Mouse (Mus musculus) hindbrain, embryonic 16.5 days (tissue): Measurements from ENCODE around the gene Tsnaxip1. TPM values are rescaled to one million over a fixed set of nuclear protein-coding genes. Genes with fewer than 3 reads are reported as not detected.

Source experiments
- ATAC-seq: fragments of 200-750 bp; cut with Nextera tagmentation; 2 replicates; pipeline ENCODE4 v1.8.0; 2017; ENCODE audit warnings: moderate TSS enrichment, moderate library complexity
- H3K27ac ChIP-seq: fragments of 300-500 bp; sonication (generic); 2 replicates; pipeline ENCODE4 v1.5.1; 2014; ENCODE audit warnings: low read depth, mild to moderate bottlenecking, control low read depth, low read length, moderate library complexity
- H3K27me3 ChIP-seq: fragments of 300-500 bp; sonication (generic); replicated peaks from 2 replicates; pipeline ENCODE4 v1.6.1; 2014; ENCODE audit warnings: low read length; ENCODE audit not compliant: control insufficient read depth, insufficient read depth
- H3K36me3 ChIP-seq: fragments of 300-500 bp; sonication (generic); 2 replicates; pipeline ENCODE4 v1.6.1; 2014; ENCODE audit warnings: mild to moderate bottlenecking, low read length, moderate library complexity, mixed read lengths; ENCODE audit not compliant: control insufficient read depth, insufficient read depth
- H3K4me1 ChIP-seq: fragments of 300-500 bp; sonication (generic); 2 replicates; pipeline ENCODE4 v1.6.1; 2014; ENCODE audit warnings: low read depth, low read length; ENCODE audit not compliant: control insufficient read depth, insufficient read depth
- H3K4me2 ChIP-seq: fragments of 300-500 bp; sonication (generic); 2 replicates; pipeline ENCODE4 v1.6.1; 2014; ENCODE audit warnings: mild to moderate bottlenecking, low read length, control low read depth, moderate library complexity
- H3K4me3 ChIP-seq: fragments of 300-500 bp; sonication (generic); 2 replicates; pipeline ENCODE4 v1.5.1; 2014; ENCODE audit warnings: mild to moderate bottlenecking, low read length, control low read depth, moderate library complexity
- H3K9ac ChIP-seq: fragments of 300-500 bp; sonication (generic); 2 replicates; pipeline ENCODE4 v1.6.1; 2014; ENCODE audit warnings: low read depth, mild to moderate bottlenecking, control low read depth, low read length, moderate library complexity
- H3K9me3 ChIP-seq: fragments of 300-500 bp; sonication (generic); 2 replicates; pipeline ENCODE4 v1.6.1; 2014; ENCODE audit warnings: mild to moderate bottlenecking, low read length, moderate library complexity; ENCODE audit not compliant: control insufficient read depth
- WGBS: fragments of 180-500 bp; shearing (Covaris S2); extraction: QIAGEN DNeasy Blood & Tissue Kit; methylation state at CpG from one replicate; pipeline ENCODE4 v1.1.7; 2014; 5-methylcytosine and 5-hydroxymethylcytosine counted together
- polyA plus RNA-seq: library from polyadenylated mRNA; unstranded; fragments of >200 nt; fragmentation: Nextera tagmentation; extraction: Ambion mirVana; gene quantifications from 2 replicates; pipeline ENCODE4 v1.2.1, GENCODE M21; 2015

Tsnaxip1 gene
- polyA plus RNA-seq, 1 experiment from 2014 or later: 0.86 TPM

DNA sequence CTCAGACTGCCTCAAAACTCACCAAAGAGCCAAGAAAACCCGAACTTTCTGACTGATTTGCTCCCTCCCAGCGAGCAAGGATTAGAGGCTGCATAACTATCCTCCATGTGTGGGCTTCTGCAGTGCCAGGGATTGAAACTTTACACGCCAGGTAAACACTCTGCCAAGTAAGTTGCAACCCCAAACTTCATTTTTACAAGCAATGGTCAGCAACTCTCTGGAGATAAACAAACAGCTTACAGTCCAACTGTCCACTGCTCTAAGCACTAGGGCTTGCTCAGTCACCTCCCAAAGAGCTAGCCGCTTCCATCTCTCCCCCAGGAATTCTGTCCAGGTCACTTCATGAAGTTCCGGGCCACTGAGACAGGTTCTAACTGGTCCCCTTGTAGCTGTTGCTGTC lies 29.1 kb upstream of the Tsnaxip1 start:
- WGBS: 95% methylated on average over 5 of the region's 5 CpGs
- H3K27ac ChIP-seq: no peak overlapping the region
- H3K9me3 ChIP-seq: no peaks in the 10 kb centered on the region
- H3K9ac ChIP-seq: no peak overlapping the region
- H3K4me3 ChIP-seq: no peak overlapping the region
- H3K4me2 ChIP-seq: no peak overlapping the region
- H3K27me3 ChIP-seq: no peaks in the 10 kb centered on the region
- peaks cover 9% of the 10 kb centered on the region; the same call in 1 of the 2 replicates for H3K4me1 ChIP-seq
- H3K36me3 ChIP-seq: no peaks in the 10 kb centered on the region
- ATAC-seq: no peak

DNA sequence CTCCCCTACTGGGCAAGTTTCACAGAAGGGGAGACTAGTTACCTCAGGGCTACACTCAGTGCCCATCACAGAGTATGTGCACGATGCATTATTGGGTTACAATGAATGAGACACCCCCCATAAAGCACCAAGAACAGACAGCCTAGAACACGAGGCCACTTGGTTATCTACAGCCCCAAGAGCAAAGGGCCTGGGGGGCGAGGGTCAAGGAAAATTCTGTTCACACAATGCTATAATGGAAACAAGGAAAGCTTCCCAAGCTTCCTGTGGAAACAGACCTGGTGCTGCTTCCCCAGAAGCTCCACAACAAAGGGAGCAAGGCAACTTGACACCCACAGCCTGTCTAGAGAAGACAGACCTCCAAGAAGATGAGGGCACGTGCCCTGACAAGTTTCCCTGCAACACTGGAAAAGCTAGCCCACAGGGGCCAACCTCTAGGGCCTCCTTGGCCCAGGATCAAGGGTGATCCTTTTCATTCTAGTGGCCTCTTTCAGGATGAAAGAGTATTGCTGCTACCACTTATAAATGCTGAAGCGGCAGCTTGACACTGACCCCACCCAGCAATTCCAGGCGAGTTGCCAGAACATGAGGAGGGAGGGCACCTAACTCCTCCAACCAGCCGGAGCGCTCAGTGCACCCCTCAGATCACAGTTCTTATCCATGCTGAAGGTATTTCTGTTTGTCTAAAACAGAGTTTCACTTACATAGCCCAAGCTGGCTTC lies 28.3 kb upstream of the Tsnaxip1 start:
- Histone ChIP-seq H3K27me3 (no peaks in the 10 kb centered on the region), H3K36me3 (no peaks in the 10 kb centered on the region), H3K9me3 (no peaks in the 10 kb centered on the region), H3K4me2 (no peak overlapping the region), H3K4me1 (peaks cover 9% of the 10 kb centered on the region; the same call in 1 of the 2 replicates), H3K9ac (no peak overlapping the region), H3K4me3 (no peak overlapping the region), H3K27ac (no peak overlapping the region)
- 49% methylated on average over 8 of the region's 8 CpGs for WGBS
- peak; percentile 58 for ATAC-seq

DNA sequence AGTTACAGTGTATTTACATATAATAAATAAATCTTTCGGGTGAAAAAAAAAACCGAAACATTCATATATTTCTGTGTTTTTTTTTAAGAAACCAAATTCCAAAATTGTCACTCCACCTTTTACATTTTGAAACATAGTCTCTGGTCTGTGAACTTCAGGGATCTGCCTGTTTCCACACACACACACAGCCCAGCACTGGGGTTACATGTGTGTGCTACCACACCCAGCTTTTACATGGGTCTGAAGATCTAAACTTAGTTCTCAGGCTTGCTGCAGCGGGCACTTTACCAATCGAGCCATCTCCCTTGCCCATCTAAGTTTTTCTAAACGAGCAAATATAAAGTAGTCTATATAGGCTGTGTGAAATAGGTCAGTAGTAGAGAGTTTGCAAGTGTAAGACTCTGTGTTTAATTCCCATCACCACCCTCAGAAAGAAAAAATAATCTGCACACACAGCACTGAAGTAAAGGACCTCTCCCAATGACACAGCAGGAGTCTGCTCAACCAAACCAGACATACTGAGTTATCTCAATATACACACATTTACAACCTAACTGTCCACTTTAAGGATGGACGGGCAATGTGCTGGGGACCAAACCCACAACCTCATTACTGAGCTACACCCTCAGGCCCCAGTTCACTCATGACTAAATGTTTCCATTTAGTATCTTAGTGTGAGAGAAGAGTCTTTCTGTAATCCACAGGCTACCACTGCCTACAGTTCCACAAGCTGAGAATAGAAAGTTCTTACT lies 26.2 kb upstream of the Tsnaxip1 start:
- Histone ChIP-seq H3K4me2 (no peak overlapping the region), H3K36me3 (no peaks in the 10 kb centered on the region; the same call in 1 of the 2 replicates), H3K4me1 (peaks cover 9% of the 10 kb centered on the region; the same call in 1 of the 2 replicates), H3K9ac (no peak overlapping the region), H3K27ac (no peak overlapping the region), H3K4me3 (no peak overlapping the region), H3K9me3 (no peaks in the 10 kb centered on the region), H3K27me3 (no peaks in the 10 kb centered on the region)
- 93% methylated on average over 6 of the region's 6 CpGs for WGBS
- no peak for ATAC-seq

DNA sequence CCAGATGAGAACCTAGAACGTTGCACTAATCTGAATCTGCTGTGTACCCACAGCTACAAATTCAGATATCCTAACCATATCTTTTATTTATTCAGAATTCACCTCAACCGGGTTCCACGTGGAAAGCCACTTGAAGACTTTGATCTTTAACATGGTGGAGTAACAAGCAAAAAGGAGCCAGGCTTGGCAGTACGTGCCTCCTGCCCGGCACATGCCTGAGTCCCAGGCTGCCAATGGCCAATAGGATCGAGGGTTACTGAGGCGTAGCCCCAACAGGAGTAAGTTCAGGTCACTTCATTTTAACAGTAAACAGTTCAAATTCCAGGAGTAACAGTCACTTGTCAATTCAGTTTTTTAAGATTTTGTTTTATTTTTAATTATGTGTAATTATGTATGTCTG lies 22.7 kb upstream of the Tsnaxip1 start:
- Histone ChIP-seq H3K27me3 (no peaks in the 10 kb centered on the region), H3K9ac (no peak overlapping the region), H3K27ac (no peak overlapping the region), H3K36me3 (no peaks in the 10 kb centered on the region; the same call in 1 of the 2 replicates), H3K4me2 (no peak overlapping the region), H3K4me3 (no peak overlapping the region), H3K4me1 (no peaks in the 10 kb centered on the region), H3K9me3 (no peaks in the 10 kb centered on the region)
- 93% methylated on average over 7 of the region's 7 CpGs for WGBS
- no peak for ATAC-seq

DNA sequence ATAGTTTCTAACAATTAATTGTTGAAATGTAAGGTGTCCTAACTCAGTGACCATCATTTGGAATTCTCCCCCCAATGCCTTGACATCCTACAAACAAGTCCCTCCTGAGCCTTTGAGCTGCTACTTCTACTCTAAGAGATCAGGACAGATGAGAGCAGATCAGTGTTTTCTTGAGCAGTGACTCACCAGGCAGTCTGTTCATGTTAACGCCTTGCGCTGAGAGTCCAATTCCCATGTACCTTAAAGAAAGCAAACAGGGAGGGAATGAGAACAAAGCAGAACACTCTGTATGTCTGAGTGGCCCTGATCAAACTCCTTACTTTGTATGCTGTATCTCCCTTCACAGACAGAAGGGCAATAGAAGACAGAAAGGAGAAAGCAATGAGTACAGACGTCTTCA lies 22.2 kb upstream of the Tsnaxip1 start:
- H3K9ac ChIP-seq: no peak overlapping the region

DNA sequence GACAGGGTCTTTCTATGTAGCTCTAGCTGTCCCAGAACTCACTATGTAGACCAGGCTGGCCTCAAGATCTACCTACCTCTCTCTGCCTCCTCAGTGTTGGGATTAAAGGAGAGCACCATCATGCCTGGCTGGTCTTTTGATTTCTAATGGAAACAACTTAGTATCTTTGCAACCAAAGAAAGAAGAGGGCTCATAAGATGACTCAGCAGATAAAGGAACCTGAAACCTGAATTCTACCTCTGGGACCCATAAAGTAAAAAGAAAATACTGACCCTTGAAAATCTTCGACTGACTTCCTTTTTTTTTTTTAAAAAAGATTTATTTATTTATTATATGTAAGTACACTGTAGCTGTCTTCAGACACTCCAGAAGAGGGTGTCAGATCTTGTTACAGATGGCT lies 21.6 kb upstream of the Tsnaxip1 start:
- H3K4me3 ChIP-seq: no peak overlapping the region
- WGBS: 87% methylated on average over 1 of the region's 1 CpGs
- ATAC-seq: no peak
- H3K4me2 ChIP-seq: no peak overlapping the region
- H3K36me3 ChIP-seq: no peaks in the 10 kb centered on the region; the same call in 1 of the 2 replicates
- H3K27ac ChIP-seq: no peak overlapping the region
- H3K9me3 ChIP-seq: no peaks in the 10 kb centered on the region
- no peak overlapping the region for H3K9ac ChIP-seq
- H3K4me1 ChIP-seq: no peaks in the 10 kb centered on the region; the same call in 1 of the 2 replicates
- H3K27me3 ChIP-seq: no peaks in the 10 kb centered on the region

More for the DNA sequence above, 22.2 kb upstream of the Tsnaxip1 start:
- Histone ChIP-seq H3K4me1 (no peaks in the 10 kb centered on the region), H3K36me3 (no peaks in the 10 kb centered on the region; the same call in 1 of the 2 replicates), H3K9me3 (no peaks in the 10 kb centered on the region), H3K4me2 (no peak overlapping the region), H3K27ac (no peak overlapping the region), H3K4me3 (no peak overlapping the region), H3K27me3 (no peaks in the 10 kb centered on the region)
- no peak for ATAC-seq
- WGBS: 70% methylated on average over 3 of the region's 3 CpGs

DNA sequence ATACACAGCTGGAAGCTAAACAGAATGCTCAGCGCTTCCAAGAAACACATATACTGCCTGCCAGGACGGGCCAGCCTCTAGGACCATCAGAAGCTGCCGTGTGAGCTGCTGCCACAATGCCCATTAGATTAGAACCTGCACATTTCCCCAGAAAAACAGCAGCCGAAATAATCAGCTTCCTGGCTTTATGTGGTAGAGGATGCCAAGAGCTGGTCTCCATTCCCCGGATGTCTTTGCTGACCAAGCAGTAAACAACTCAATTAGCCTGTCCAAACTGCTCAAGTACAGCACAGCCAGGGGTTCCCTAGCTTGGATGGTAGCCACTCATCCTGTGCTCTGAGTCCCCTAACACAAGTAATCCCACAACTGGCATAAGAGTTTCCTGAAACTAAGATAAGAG lies 19.8 kb upstream of the Tsnaxip1 start:
- Histone ChIP-seq H3K36me3 (no peaks in the 10 kb centered on the region; the same call in 1 of the 2 replicates), H3K9ac (no peak overlapping the region), H3K27ac (no peak overlapping the region), H3K4me2 (no peak overlapping the region), H3K4me1 (no peaks in the 10 kb centered on the region; the same call in 1 of the 2 replicates), H3K27me3 (no peaks in the 10 kb centered on the region), H3K9me3 (no peaks in the 10 kb centered on the region), H3K4me3 (no peak overlapping the region)
- 76% methylated on average over 5 of the region's 5 CpGs for WGBS
- no peak for ATAC-seq

DNA sequence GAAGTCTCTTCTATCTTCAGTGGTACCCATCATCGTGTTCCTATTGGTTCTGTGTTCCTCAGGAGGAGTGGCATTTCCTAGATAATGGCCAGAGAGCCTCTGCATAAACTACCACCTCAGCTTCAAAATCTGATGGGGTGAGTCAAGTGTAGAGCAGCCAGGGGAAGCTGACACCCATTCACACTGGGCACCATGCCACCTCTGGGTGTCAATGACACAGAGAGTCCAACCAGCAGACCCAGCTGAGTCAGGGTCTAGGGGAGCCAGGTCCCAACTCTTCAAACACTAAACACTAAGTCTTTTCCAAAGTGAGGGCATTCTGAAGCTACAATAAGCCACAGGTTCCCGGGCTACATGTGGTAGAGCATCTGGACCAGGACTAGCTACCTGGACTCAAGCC lies 19.1 kb upstream of the Tsnaxip1 start:
- H3K9me3 ChIP-seq: no peaks in the 10 kb centered on the region
- no peak for ATAC-seq
- no peaks in the 10 kb centered on the region for H3K27me3 ChIP-seq
- no peak overlapping the region for H3K4me2 ChIP-seq
- no peaks in the 10 kb centered on the region; the same call in 1 of the 2 replicates for H3K4me1 ChIP-seq
- no peak overlapping the region for H3K27ac ChIP-seq
- no peaks in the 10 kb centered on the region; the same call in 1 of the 2 replicates for H3K36me3 ChIP-seq
- no peak overlapping the region for H3K9ac ChIP-seq
- 94% methylated on average over 2 of the region's 2 CpGs for WGBS
- H3K4me3 ChIP-seq: no peak overlapping the region

DNA sequence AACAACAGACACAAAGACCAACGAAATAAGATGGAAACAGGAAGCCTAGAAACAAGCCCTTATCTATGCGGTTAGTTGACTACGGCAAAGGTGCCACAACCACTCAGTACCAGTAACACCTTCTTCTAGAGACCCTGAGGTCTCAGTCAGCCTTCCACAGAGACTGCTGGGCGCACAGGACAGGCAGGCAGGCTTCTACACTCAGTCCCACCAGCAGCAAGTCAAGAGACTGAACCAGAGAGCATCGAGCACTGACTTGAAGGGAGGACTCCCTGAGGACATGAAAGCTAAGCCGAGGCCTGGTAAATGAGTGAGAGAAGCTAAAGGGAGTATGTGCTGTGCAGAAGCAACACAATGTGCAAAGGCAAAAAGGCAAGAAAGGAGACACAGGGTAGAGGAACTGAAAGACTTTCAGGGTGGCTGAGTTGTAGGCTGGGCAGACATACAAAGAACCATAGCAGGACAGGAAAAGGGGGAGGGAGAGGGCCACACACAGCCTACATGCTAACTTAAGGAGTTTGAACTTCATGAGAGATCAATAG lies 17.2 kb upstream of the Tsnaxip1 start:
- 79% methylated on average over 6 of the region's 6 CpGs for WGBS
- Histone ChIP-seq H3K36me3 (no peaks in the 10 kb centered on the region), H3K4me1 (no peaks in the 10 kb centered on the region; the same call in 1 of the 2 replicates), H3K9ac (no peak overlapping the region), H3K4me3 (no peak overlapping the region), H3K4me2 (no peak overlapping the region), H3K9me3 (no peaks in the 10 kb centered on the region), H3K27me3 (no peaks in the 10 kb centered on the region), H3K27ac (no peak overlapping the region)
- ATAC-seq: no peak
